Mouse (Mus musculus) C2C12 (cell line): ENCODE results near the gene Mpp1. TPM values are rescaled to one million over a fixed set of nuclear protein-coding genes. Genes with fewer than 3 reads are reported as not detected.

Experiments
- H3K27me3 ChIP-seq: one replicate; pipeline ENCODE4 v1.6.1; 2011; ENCODE audit not compliant: control insufficient read depth, insufficient read depth, insufficient read length
- H3K36me3 ChIP-seq: one replicate; pipeline ENCODE4 v1.6.1; 2011; ENCODE audit not compliant: control insufficient read depth, insufficient read depth
- H3K4me3 ChIP-seq: one replicate; pipeline ENCODE4 v1.5.1; 2011; ENCODE audit warnings: mild to moderate bottlenecking, control low read depth; ENCODE audit not compliant: poor library complexity, insufficient read depth, severe bottlenecking
- H3K79me2 ChIP-seq: one replicate; pipeline ENCODE4 v1.6.1; 2011; ENCODE audit not compliant: control insufficient read depth, insufficient read depth
- H3K79me3 ChIP-seq: one replicate; pipeline ENCODE4 v1.6.1; 2011; ENCODE audit warnings: low read depth, control low read depth
- H3ac ChIP-seq: one replicate; pipeline ENCODE3; 2011; ENCODE audit warnings: low read depth; ENCODE audit not compliant: control insufficient read depth, insufficient read length
- CEBPB ChIP-seq: IDR thresholded peaks from one replicate; pipeline ENCODE4 v1.6.1; 2011; ENCODE audit warnings: low read depth, mild to moderate bottlenecking, control low read depth, moderate library complexity
- CTCF ChIP-seq: IDR thresholded peaks from one replicate; pipeline ENCODE4 v1.5.1; 2011; ENCODE audit not compliant: control insufficient read depth, insufficient read depth, insufficient read length
- FOSL1 ChIP-seq: IDR thresholded peaks from one replicate; pipeline ENCODE4 v1.8.0; 2011; ENCODE audit warnings: mild to moderate bottlenecking, low read length; ENCODE audit not compliant: poor library complexity, insufficient read depth, severe bottlenecking
- MAX ChIP-seq: IDR thresholded peaks from one replicate; pipeline ENCODE4 v1.6.1; 2011; ENCODE audit warnings: mild to moderate bottlenecking, control low read depth
- MYOD1 ChIP-seq: IDR thresholded peaks from one replicate; pipeline ENCODE4 v1.6.1; 2011; ENCODE audit warnings: low read depth; ENCODE audit not compliant: control insufficient read depth, insufficient read length
- MYOG ChIP-seq: IDR thresholded peaks from one replicate; pipeline ENCODE4 v1.6.1; 2011; ENCODE audit not compliant: control insufficient read depth, insufficient read length; ENCODE audit errors: extremely low read depth
- USF1 ChIP-seq: IDR thresholded peaks from one replicate; pipeline ENCODE4 v1.6.1; 2011; ENCODE audit warnings: low read depth, mild to moderate bottlenecking, control low read depth, moderate library complexity
- polyA plus RNA-seq: library from polyadenylated mRNA; unstranded; fragments of >200 nt; fragmentation: generic; extraction: Trizol; gene quantifications from one replicate; pipeline ENCODE4 v1.2.1, GENCODE M21; 2012; ENCODE audit warnings: missing spikeins

The Mpp1 gene
- polyA plus RNA-seq, 1 experiment: 35.5 TPM

- TF ChIP-seq MYOG (no peak), CEBPB (no peak), FOSL1 (no peak), USF1 (no peak), CTCF (no peak), MYOD1 (no peak), MAX (no peak)
Measured at GRCm38 (mm10) chrX:75126893-75127292, 3.9 kb downstream of the Mpp1 start.

GRCm38 (mm10) chrX:75125606-75126005 lies 5.2 kb downstream of the Mpp1 start:
- H3K27me3 ChIP-seq: no peaks in the 10 kb centered on the region
- H3K36me3 ChIP-seq: peaks cover 10% of the 10 kb centered on the region
- H3ac ChIP-seq: no peak overlapping the region
- peaks cover 12% of the 10 kb centered on the region for H3K79me3 ChIP-seq
- peaks cover 34% of the 10 kb centered on the region for H3K79me2 ChIP-seq
- TF ChIP-seq MYOD1 (no peak), CTCF (no peak), CEBPB (no peak), FOSL1 (no peak), MYOG (no peak), MAX (no peak), USF1 (no peak)
- H3K4me3 ChIP-seq: no peak overlapping the region

More at GRCm38 (mm10) chrX:75126893-75127292, 3.9 kb downstream of the Mpp1 start:
- Histone ChIP-seq H3K36me3 (peaks cover 10% of the 10 kb centered on the region), H3K79me3 (peaks cover 12% of the 10 kb centered on the region), H3ac (no peak overlapping the region), H3K27me3 (no peaks in the 10 kb centered on the region), H3K79me2 (peaks cover 34% of the 10 kb centered on the region), H3K4me3 (no peak overlapping the region)

- Histone ChIP-seq H3K27me3 (no peaks in the 10 kb centered on the region), H3K4me3 (no peak overlapping the region), H3K36me3 (peaks cover 28% of the 10 kb centered on the region), H3K79me2 (no peaks in the 10 kb centered on the region), H3K79me3 (no peaks in the 10 kb centered on the region), H3ac (no peak overlapping the region)
- TF ChIP-seq FOSL1 (no peak), CTCF (no peak), CEBPB (no peak), MYOG (no peak), MYOD1 (no peak), USF1 (no peak), MAX (no peak)
Measured at GRCm38 (mm10) chrX:75115550-75115949, 15.3 kb downstream of the Mpp1 start.

- TF ChIP-seq CEBPB (no peak), MAX (no peak), MYOD1 (no peak), FOSL1 (no peak), CTCF (no peak), MYOG (no peak), USF1 (no peak)
- H3K79me3 ChIP-seq: peaks cover 40% of the 10 kb centered on the region
- H3K36me3 ChIP-seq: peaks cover 72% of the 10 kb centered on the region
- H3K27me3 ChIP-seq: no peaks in the 10 kb centered on the region
- H3ac ChIP-seq: no peak overlapping the region
- peaks cover 46% of the 10 kb centered on the region for H3K79me2 ChIP-seq
- no peak overlapping the region for H3K4me3 ChIP-seq
Measured at GRCm38 (mm10) chrX:75102293-75102692, 28.5 kb downstream of the Mpp1 start.

- Histone ChIP-seq H3K4me3 (no peak overlapping the region), H3K36me3 (peaks cover 40% of the 10 kb centered on the region), H3ac (no peak overlapping the region), H3K79me2 (peaks cover 60% of the 10 kb centered on the region), H3K79me3 (peaks cover 49% of the 10 kb centered on the region), H3K27me3 (no peaks in the 10 kb centered on the region)
- TF ChIP-seq CEBPB (no peak), MYOD1 (no peak), USF1 (no peak), MYOG (no peak), MAX (no peak), FOSL1 (no peak), CTCF (no peak)
Measured at GRCm38 (mm10) chrX:75098799-75099198, 32.0 kb downstream of the Mpp1 start.
